ENCODE assay signal across 12 mouse cellular contexts in the genomic region with DNA sequence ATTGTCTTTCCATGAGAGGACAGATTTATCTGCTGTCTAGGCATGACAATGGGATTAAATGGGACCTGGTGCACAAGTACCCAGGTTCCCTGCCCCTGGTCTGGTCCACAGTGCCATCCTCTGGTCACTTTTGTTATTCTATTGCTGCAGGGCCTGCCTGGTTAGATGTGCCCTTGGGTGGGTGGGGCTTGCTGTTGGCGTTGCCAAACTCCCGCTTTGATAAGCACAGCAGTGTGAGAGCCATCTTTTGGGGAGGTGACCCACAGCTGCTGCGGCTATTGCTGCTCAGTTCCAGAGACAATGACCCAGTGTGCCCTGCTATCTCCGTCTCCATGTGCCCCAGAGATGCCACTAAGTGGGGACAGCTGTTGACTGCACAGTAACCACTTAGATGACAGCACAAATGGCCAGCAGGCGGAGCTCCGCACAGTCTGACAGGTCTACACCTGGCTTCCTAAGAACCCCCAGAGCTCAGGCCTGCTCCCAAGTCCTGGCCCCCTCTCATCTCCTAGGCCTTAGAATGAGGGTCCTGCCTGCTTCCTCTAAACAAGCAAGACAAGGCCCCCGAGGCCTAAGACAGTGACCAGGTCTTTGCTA. TPM values are rescaled to one million over a fixed set of nuclear protein-coding genes. Genes with fewer than 3 reads are reported as not detected.
DNase-seq lines count a peak whose midpoint lies in the region; ATAC-seq and TF ChIP-seq lines count a peak whose summit lies in the region.
"Had no signal": no experiment of that assay in that cellular context is flagged by ENCODE, and none has a peak within 500 bp of the region (broad histone marks: within the 10 kb centered on the region; RNA-seq: fewer than 3 reads in every experiment).

No protein-coding gene starts in this region.

- no peaks in the 10 kb centered on the region for H3K36me3 ChIP-seq in kidney, postnatal 0 days (ENCODE audit: insufficient read depth, low read length)
- H3K36me3 ChIP-seq in G1E (replicated peaks), result no peaks in the 10 kb centered on the region
- H3K36me3 ChIP-seq in small intestine, adult 2 months (ENCODE audit: control insufficient read depth, insufficient read depth, low read length), result no peaks in the 10 kb centered on the region
- no peaks in the 10 kb centered on the region for H3K36me3 ChIP-seq in midbrain, embryonic 15.5 days (replicated peaks)
- H3K36me3 ChIP-seq: hindbrain, embryonic 13.5 days had no signal

- no peak overlapping the region for H3K4me3 ChIP-seq in kidney, postnatal 0 days (replicated peaks; ENCODE audit: low read depth, low read length)
- H3K4me3 ChIP-seq in G1E (ENCODE audit: low read depth, low read length), result no peak overlapping the region
- H3K4me3 ChIP-seq in small intestine, adult 2 months (ENCODE audit: low read depth, low read length), result no peak overlapping the region
- H3K4me3 ChIP-seq in midbrain, embryonic 15.5 days, result no peak overlapping the region
- H3K4me3 ChIP-seq: hindbrain, embryonic 13.5 days; myocyte had no signal

- no peak for ATAC-seq in kidney, postnatal 0 days (replicated peaks; ENCODE audit: low FRiP score, low read depth)
- peak; percentile 22; the same call in 1 of the 2 replicates for ATAC-seq in G1E (ENCODE audit: extremely low read depth, insufficient number of reproducible peaks, low FRiP score, poor library complexity, severe bottlenecking)
- peak; percentile 78 for ATAC-seq in erythroblast, adult 5-6 weeks (replicated peaks; ENCODE audit: low FRiP score, poor library complexity, severe bottlenecking)
- no peak for ATAC-seq in midbrain, embryonic 15.5 days (replicated peaks)
- no peak for ATAC-seq in activated CD4-positive, CD25-positive, alpha-beta regulatory T cell, adult 4 months
- ATAC-seq: forebrain, embryonic 14.5 days had no signal

- no peak overlapping the region for H3K9ac ChIP-seq in kidney, postnatal 0 days (ENCODE audit: low read depth, low read length)
- no peak overlapping the region for H3K9ac ChIP-seq in midbrain, embryonic 15.5 days

- no peak for DNase-seq in kidney, postnatal 0 days (ENCODE audit: low spot score)
- no peak for DNase-seq in kidney, adult 18-20 months
- DNase-seq in G1E (ENCODE audit: low spot score), result no peak
- no peak for DNase-seq in urinary bladder, postnatal 14 days (ENCODE audit: low spot score)
- DNase-seq: left cerebral cortex, postnatal 4 days had no signal

- peak; percentile 44 for TF ChIP-seq CTCF in kidney, postnatal 0 days (IDR thresholded peaks at IDR 0.05; ENCODE audit: low read depth)
- TF ChIP-seq CTCF in G1E (IDR thresholded peaks at IDR 0.05; ENCODE audit: low read depth, low read length), result no peak
- peak; percentile 25; the same call in 1 of the 2 replicates for TF ChIP-seq CTCF in small intestine, adult 2 months (IDR thresholded peaks at IDR 0.05; ENCODE audit: extremely low read depth, insufficient read length, insufficient replicate concordance, low read depth, low read length)

- no peak overlapping the region for H3K4me2 ChIP-seq in kidney, postnatal 0 days (ENCODE audit: low read length)
- no peak overlapping the region for H3K4me2 ChIP-seq in midbrain, embryonic 15.5 days
- H3K4me2 ChIP-seq: hindbrain, embryonic 13.5 days had no signal

- WGBS in kidney, postnatal 0 days, result 68% methylated on average over 7 of the region's 7 CpGs
- WGBS in small intestine, adult 2 months, result 51% methylated on average over 7 of the region's 7 CpGs
- whole genome bisulfite sequencing in midbrain, embryonic 15.5 days, result 77% methylated on average over 7 of the region's 7 CpGs

- TF ChIP-seq POLR2A in small intestine, adult 2 months (IDR thresholded peaks at IDR 0.05; ENCODE audit: low read depth, low read length), result no peak

- no peak overlapping the region for H3K27ac ChIP-seq in kidney, postnatal 0 days
- no peak overlapping the region for H3K27ac ChIP-seq in small intestine, adult 2 months (ENCODE audit: insufficient read depth, low read depth, low read length)
- H3K27ac ChIP-seq in midbrain, embryonic 15.5 days, result no peak overlapping the region
- H3K27ac ChIP-seq: hindbrain, embryonic 13.5 days had no signal

- no peaks in the 10 kb centered on the region for H3K27me3 ChIP-seq in kidney, postnatal 0 days (ENCODE audit: insufficient read depth, low read length)
- H3K27me3 ChIP-seq in G1E (ENCODE audit: insufficient read depth, low read length), result peaks cover 10% of the 10 kb centered on the region
- no peaks in the 10 kb centered on the region for H3K27me3 ChIP-seq in small intestine, adult 2 months (ENCODE audit: control insufficient read depth, insufficient read depth, low read length)
- no peaks in the 10 kb centered on the region for H3K27me3 ChIP-seq in midbrain, embryonic 15.5 days (replicated peaks)

- no peaks in the 10 kb centered on the region for H3K9me3 ChIP-seq in kidney, postnatal 0 days (replicated peaks; ENCODE audit: low read length)
- no peaks in the 10 kb centered on the region for H3K9me3 ChIP-seq in G1E (replicated peaks)
- no peaks in the 10 kb centered on the region for H3K9me3 ChIP-seq in midbrain, embryonic 15.5 days
- H3K9me3 ChIP-seq: hindbrain, embryonic 13.5 days had no signal

- H3K4me1 ChIP-seq in kidney, postnatal 0 days (replicated peaks; ENCODE audit: insufficient read depth, low read length), result peaks cover 10% of the 10 kb centered on the region; the same call in 1 of the 2 replicates
- peaks cover 3% of the 10 kb centered on the region; the same call in 1 of the 2 replicates for H3K4me1 ChIP-seq in G1E (ENCODE audit: insufficient read depth, low read depth, low read length)
- H3K4me1 ChIP-seq in small intestine, adult 2 months (ENCODE audit: control insufficient read depth, insufficient read depth, insufficient read length, low read length), result peaks cover 7% of the 10 kb centered on the region
- H3K4me1 ChIP-seq in midbrain, embryonic 15.5 days, result peaks cover 7% of the 10 kb centered on the region

RNA-seq across cellular contexts. Expression of a gene that starts 5.4 kb away (rescaled TPM):
- 3.9 TPM in 2 replicates for polyA plus RNA-seq in kidney, postnatal 0 days (2015; fragmentation: Nextera tagmentation; extraction: Ambion mirVana)
- total RNA-seq in G1E (2014; fragmentation: Nextera tagmentation), result not detected in 2 replicates
- not detected in 2 replicates for total RNA-seq in G1E (2017)
- not detected in 2 replicates for polyA plus RNA-seq in G1E (2012)
- total RNA-seq in erythroblast, adult 5-6 weeks (2015; ENCODE audit: low replicate concordance), result not detected in 2 replicates
- total RNA-seq in erythroblast, adult 5-6 weeks (2017; ENCODE audit: low replicate concordance), result not detected in 2 replicates
- polyA plus RNA-seq in small intestine, adult 2 months (2012; rRNA removed), result not detected in 2 replicates
- 0.22 and 0.73 TPM in 2 replicates for polyA plus RNA-seq in midbrain, embryonic 15.5 days (2015; fragmentation: Nextera tagmentation; extraction: Ambion mirVana)
- polyA plus RNA-seq in activated CD4-positive, CD25-positive, alpha-beta regulatory T cell, adult 4 months (2017; shearing (Covaris generic)), result under 1 TPM in 1 of 2 experiments, not detected in 1; 0.45 TPM
- total RNA-seq: left cerebral cortex, postnatal 4 days had no signal
- polyA plus RNA-seq: forebrain, embryonic 14.5 days had no signal

RNA-seq across cellular contexts. Expression of a gene that starts 31.0 kb away (rescaled TPM):
- 17.2 and 18.8 TPM in 2 replicates for polyA plus RNA-seq in kidney, postnatal 0 days (2015; fragmentation: Nextera tagmentation; extraction: Ambion mirVana)
- 14.9 and 20.2 TPM in 2 replicates for total RNA-seq in G1E (2014; fragmentation: Nextera tagmentation)
- total RNA-seq in G1E (2017), result 14.0 and 16.1 TPM in 2 replicates
- 6.5 and 7.0 TPM in 2 replicates for polyA plus RNA-seq in G1E (2012)
- 1.3 and 8.1 TPM in 2 replicates for total RNA-seq in erythroblast, adult 5-6 weeks (2015; ENCODE audit: low replicate concordance)
- 11.2 and 11.7 TPM in 2 replicates for total RNA-seq in erythroblast, adult 5-6 weeks (2017; ENCODE audit: low replicate concordance)
- 2.6 and 3.1 TPM in 2 replicates for polyA plus RNA-seq in small intestine, adult 2 months (2012; rRNA removed)
- polyA plus RNA-seq in midbrain, embryonic 15.5 days (2015; fragmentation: Nextera tagmentation; extraction: Ambion mirVana), result 30.3 and 30.7 TPM in 2 replicates
- 1 to 10 TPM; 6.8 to 8.6 TPM for polyA plus RNA-seq in activated CD4-positive, CD25-positive, alpha-beta regulatory T cell, adult 4 months (2017; shearing (Covaris generic))

RNA-seq across cellular contexts. Expression of a gene that starts 31.2 kb away (rescaled TPM):
- 49.7 and 49.9 TPM in 2 replicates for polyA plus RNA-seq in kidney, postnatal 0 days (2015; fragmentation: Nextera tagmentation; extraction: Ambion mirVana)
- total RNA-seq in G1E (2014; fragmentation: Nextera tagmentation) (43.8 and 44.1 TPM in 2 replicates), G1E (2017) (35.8 and 35.9 TPM in 2 replicates)
- polyA plus RNA-seq in G1E (2012), result 111 and 150 TPM in 2 replicates
- 20.0 and 21.7 TPM in 2 replicates for total RNA-seq in erythroblast, adult 5-6 weeks (2015; ENCODE audit: low replicate concordance)
- total RNA-seq in erythroblast, adult 5-6 weeks (2017; ENCODE audit: low replicate concordance), result 23.3 and 37.5 TPM in 2 replicates
- polyA plus RNA-seq in small intestine, adult 2 months (2012; rRNA removed), result 19.1 and 33.4 TPM in 2 replicates
- polyA plus RNA-seq in midbrain, embryonic 15.5 days (2015; fragmentation: Nextera tagmentation; extraction: Ambion mirVana), result 42.9 and 43.1 TPM in 2 replicates
- polyA plus RNA-seq in activated CD4-positive, CD25-positive, alpha-beta regulatory T cell, adult 4 months (2017; shearing (Covaris generic)), result 10 to 100 TPM; 16.4 to 18.6 TPM

RNA-seq across cellular contexts. Expression of a gene that starts 36.5 kb away (rescaled TPM):
- polyA plus RNA-seq in kidney, postnatal 0 days (2015; fragmentation: Nextera tagmentation; extraction: Ambion mirVana), result 48.5 and 52.3 TPM in 2 replicates
- 11.6 and 38.6 TPM in 2 replicates for total RNA-seq in G1E (2014; fragmentation: Nextera tagmentation)
- 10.6 and 10.8 TPM in 2 replicates for total RNA-seq in G1E (2017)
- polyA plus RNA-seq in G1E (2012), result 20.2 and 22.8 TPM in 2 replicates
- total RNA-seq in erythroblast, adult 5-6 weeks (2015; ENCODE audit: low replicate concordance), result 4.4 and 5.0 TPM in 2 replicates
- 6.7 and 9.9 TPM in 2 replicates for total RNA-seq in erythroblast, adult 5-6 weeks (2017; ENCODE audit: low replicate concordance)
- 22.9 and 41.4 TPM in 2 replicates for polyA plus RNA-seq in small intestine, adult 2 months (2012; rRNA removed)
- 72.0 and 72.4 TPM in 2 replicates for polyA plus RNA-seq in midbrain, embryonic 15.5 days (2015; fragmentation: Nextera tagmentation; extraction: Ambion mirVana)
- polyA plus RNA-seq in activated CD4-positive, CD25-positive, alpha-beta regulatory T cell, adult 4 months (2017; shearing (Covaris generic)), result 1 to 10 TPM; 2.4 to 2.5 TPM

Comparison
In these comparisons a context has a peak if more than half of its experiments do, and no peak if none do; other contexts are left out.
1. ATAC-seq: peak in G1E (single experiment) and erythroblast, adult 5-6 weeks (single experiment); none in kidney, postnatal 0 days (single experiment), midbrain, embryonic 15.5 days (single experiment) and activated CD4-positive, CD25-positive, alpha-beta regulatory T cell, adult 4 months (single experiment).